Mouse (Mus musculus) limb, embryonic 14.5 days (tissue): ENCODE results near the gene Mast4. TPM values are rescaled to one million over a fixed set of nuclear protein-coding genes. Genes with fewer than 3 reads are reported as not detected.

Experiments used
- ATAC-seq: fragments of 200-750 bp; cut with Nextera tagmentation; 2 replicates; pipeline ENCODE4 v1.8.0; 2017; ENCODE audit warnings: low read depth, moderate number of reproducible peaks, moderate TSS enrichment; ENCODE audit not compliant: low FRiP score
- DNase-seq: peaks from one replicate; pipeline ENCODE4 v3.0.0-alpha.2; 2015; ENCODE audit warnings: low spot score
- H3K27ac ChIP-seq: fragments of 300-500 bp; sonication (generic); replicated peaks from 2 replicates; pipeline ENCODE4 v1.5.1; 2014; ENCODE audit warnings: low read depth, mild to moderate bottlenecking, low read length, moderate library complexity, mixed read lengths
- H3K27me3 ChIP-seq: fragments of 300-500 bp; sonication (generic); 2 replicates; pipeline ENCODE4 v1.6.1; 2014; ENCODE audit warnings: low read length, mixed read lengths; ENCODE audit not compliant: control insufficient read depth, insufficient read depth
- H3K36me3 ChIP-seq: fragments of 300-500 bp; sonication (generic); 2 replicates; pipeline ENCODE4 v1.6.1; 2014; ENCODE audit warnings: mild to moderate bottlenecking, low read length, moderate library complexity, mixed read lengths; ENCODE audit not compliant: control insufficient read depth, insufficient read depth
- H3K4me1 ChIP-seq: fragments of 300-500 bp; sonication (generic); 2 replicates; pipeline ENCODE4 v1.6.1; 2014; ENCODE audit warnings: antibody characterized with exemption, low read length, mixed read lengths; ENCODE audit not compliant: control insufficient read depth, insufficient read depth
- H3K4me2 ChIP-seq: fragments of 300-500 bp; sonication (generic); replicated peaks from 2 replicates; pipeline ENCODE4 v1.6.1; 2014; ENCODE audit warnings: low read depth, mild to moderate bottlenecking, low read length, moderate library complexity; ENCODE audit not compliant: severe bottlenecking
- H3K4me3 ChIP-seq: fragments of 300-500 bp; sonication (generic); replicated peaks from 2 replicates; pipeline ENCODE4 v1.5.1; 2014; ENCODE audit warnings: low read length
- H3K9ac ChIP-seq: fragments of 300-500 bp; sonication (generic); 2 replicates; pipeline ENCODE4 v1.6.1; 2014; ENCODE audit warnings: mild to moderate bottlenecking, low read depth, low read length, moderate library complexity; ENCODE audit not compliant: severe bottlenecking
- H3K9me3 ChIP-seq: fragments of 300-500 bp; sonication (generic); 2 replicates; pipeline ENCODE4 v1.6.1; 2016; ENCODE audit warnings: low read length; ENCODE audit not compliant: control insufficient read depth
- POLR2A ChIP-seq: fragments of 200-500 bp; IDR thresholded peaks from 2 replicates; pipeline ENCODE4 v1.8.0; 2012; ENCODE audit warnings: inconsistent platforms, mild to moderate bottlenecking, moderate library complexity, borderline replicate concordance; ENCODE audit not compliant: insufficient read depth, insufficient read length; ENCODE audit errors: extremely low read depth
- WGBS: fragments of 180-500 bp; shearing (Covaris S2); extraction: QIAGEN DNeasy Blood & Tissue Kit; methylation state at CpG from one replicate; pipeline ENCODE4 v1.1.7; 2014; 5-methylcytosine and 5-hydroxymethylcytosine counted together
- polyA plus RNA-seq, 2 experiments: library from polyadenylated mRNA; depleted of rRNA in 1 of 2; stranded (reverse) in 1 of 2; unstranded in 1 of 2; fragments of >200 nt; fragmentation: Nextera tagmentation in 1 of 2; extraction: Ambion mirVana in 1 of 2; gene quantifications; 2 replicates each; pipeline versions ENCODE4 v1.2.1 to v1.2.3; 2012 to 2014

The Mast4 gene
- polyA plus RNA-seq, 2 experiments: 12.5 to 25.2 TPM

- Histone ChIP-seq H3K27ac (no peak overlapping the region), H3K27me3 (no peaks in the 10 kb centered on the region), H3K4me2 (no peak overlapping the region), H3K4me1 (peaks cover 10% of the 10 kb centered on the region), H3K36me3 (no peaks in the 10 kb centered on the region), H3K4me3 (no peak overlapping the region), H3K9me3 (no peaks in the 10 kb centered on the region), H3K9ac (no peak overlapping the region)
- no peak for DNase-seq
- no peak for TF ChIP-seq POLR2A
- WGBS: 52% methylated on average over 6 of the region's 6 CpGs
- no peak for ATAC-seq
Measured at GRCm38 (mm10) chr13:103129130-103129797, 205.0 kb downstream of the Mast4 start.

- no peak overlapping the region for H3K9ac ChIP-seq
- no peak overlapping the region for H3K27ac ChIP-seq
Measured at GRCm38 (mm10) chr13:103128729-103129128, 205.6 kb downstream of the Mast4 start.

GRCm38 (mm10) chr13:103127594-103127993 is 206.7 kb downstream of the Mast4 start:
- WGBS: 86% methylated on average over 5 of the region's 5 CpGs
- DNase-seq: no peak
- Histone ChIP-seq H3K4me1 (peaks cover 10% of the 10 kb centered on the region), H3K27me3 (no peaks in the 10 kb centered on the region), H3K9me3 (no peaks in the 10 kb centered on the region), H3K4me3 (no peak overlapping the region), H3K36me3 (no peaks in the 10 kb centered on the region), H3K27ac (no peak overlapping the region), H3K4me2 (no peak overlapping the region), H3K9ac (no peak overlapping the region)
- no peak for ATAC-seq
- no peak for TF ChIP-seq POLR2A

More at GRCm38 (mm10) chr13:103128729-103129128, 205.6 kb downstream of the Mast4 start:
- ATAC-seq (no peak), DNase-seq (no peak)
- H3K4me2 ChIP-seq: no peak overlapping the region
- H3K27me3 ChIP-seq: no peaks in the 10 kb centered on the region
- peaks cover 10% of the 10 kb centered on the region for H3K4me1 ChIP-seq
- 62% methylated on average over 7 of the region's 7 CpGs for WGBS
- TF ChIP-seq POLR2A: no peak
- no peaks in the 10 kb centered on the region for H3K9me3 ChIP-seq
- H3K36me3 ChIP-seq: no peaks in the 10 kb centered on the region
- no peak overlapping the region for H3K4me3 ChIP-seq

GRCm38 (mm10) chr13:103123716-103124115 is 210.6 kb downstream of the Mast4 start:
- WGBS: 84% methylated on average over 9 of the region's 9 CpGs
- TF ChIP-seq POLR2A: no peak
- Histone ChIP-seq H3K27ac (no peak overlapping the region), H3K36me3 (no peaks in the 10 kb centered on the region), H3K4me3 (no peak overlapping the region), H3K9me3 (no peaks in the 10 kb centered on the region), H3K27me3 (no peaks in the 10 kb centered on the region), H3K4me2 (no peak overlapping the region), H3K4me1 (peaks cover 12% of the 10 kb centered on the region), H3K9ac (no peak overlapping the region)
- DNase-seq: no peak
- no peak for ATAC-seq

- H3K4me3 ChIP-seq: no peak overlapping the region
- ATAC-seq (no peak), DNase-seq (no peak)
- H3K9ac ChIP-seq: no peak overlapping the region
- H3K9me3 ChIP-seq: no peaks in the 10 kb centered on the region
- TF ChIP-seq POLR2A: no peak
- H3K36me3 ChIP-seq: no peaks in the 10 kb centered on the region
- WGBS: 34% methylated on average over 22 of the region's 22 CpGs
- no peak overlapping the region for H3K4me2 ChIP-seq
- H3K4me1 ChIP-seq: peaks cover 12% of the 10 kb centered on the region
- no peaks in the 10 kb centered on the region for H3K27me3 ChIP-seq
- no peak overlapping the region for H3K27ac ChIP-seq
Measured at GRCm38 (mm10) chr13:103121796-103122792, 212.2 kb downstream of the Mast4 start.
